Mouse (Mus musculus): ENCODE results near the gene Rbm5.

The Rbm5 gene

GRCm38 (mm10) chr9:107734567-107734971 lies 36.2 kb downstream of the Rbm5 start:
- no peak for DNase-seq (ENCODE audit: low read depth, low spot score)

- no peak for DNase-seq (ENCODE audit: low read depth, low spot score)
Measured at GRCm38 (mm10) chr9:107729709-107730108, 41.1 kb downstream of the Rbm5 start.

- DNase-seq (ENCODE audit: low read depth, low spot score) = no peak
Measured at GRCm38 (mm10) chr9:107728919-107729670, 41.7 kb downstream of the Rbm5 start.

GRCm38 (mm10) chr9:107727041-107727440 lies 43.8 kb downstream of the Rbm5 start:
- no peak for DNase-seq (ENCODE audit: low read depth, low spot score)

- no peak for DNase-seq (ENCODE audit: low read depth, low spot score)
Measured at GRCm38 (mm10) chr9:107724796-107725195, 46.0 kb downstream of the Rbm5 start.

GRCm38 (mm10) chr9:107723794-107724531 lies 46.8 kb downstream of the Rbm5 start:
- DNase-seq (ENCODE audit: low read depth, low spot score) = peak; percentile 52

- DNase-seq (ENCODE audit: low read depth, low spot score) = no peak
Measured at GRCm38 (mm10) chr9:107723292-107723691, 47.5 kb downstream of the Rbm5 start.

- DNase-seq (ENCODE audit: low read depth, low spot score) = no peak
Measured at GRCm38 (mm10) chr9:107718781-107719540, 51.8 kb downstream of the Rbm5 start.

- DNase-seq (ENCODE audit: low read depth, low spot score) = no peak
Measured at GRCm38 (mm10) chr9:107716951-107717350, 53.8 kb downstream of the Rbm5 start.

- no peak for DNase-seq (ENCODE audit: low read depth, low spot score)
Measured at GRCm38 (mm10) chr9:107715632-107716031, 55.2 kb downstream of the Rbm5 start.

GRCm38 (mm10) chr9:107714221-107714952 lies 56.4 kb downstream of the Rbm5 start:
- DNase-seq (ENCODE audit: low read depth, low spot score) = peak; percentile 68

- peak; percentile 90 for DNase-seq (ENCODE audit: low read depth, low spot score)
Measured at GRCm38 (mm10) chr9:107709697-107710483, 60.9 kb downstream of the Rbm5 start, which contains the start of gene Sema3f. Gene Sema3f (minus strand): TSS chr9:107710475.

- peak; percentile 65 for DNase-seq (ENCODE audit: low read depth, low spot score)
Measured at GRCm38 (mm10) chr9:107709096-107709696, 61.6 kb downstream of the Rbm5 start.

- DNase-seq (ENCODE audit: low read depth, low spot score) = no peak
Measured at GRCm38 (mm10) chr9:107708439-107709095, 62.2 kb downstream of the Rbm5 start.

GRCm38 (mm10) chr9:107707701-107708438 lies 62.9 kb downstream of the Rbm5 start:
- no peak for DNase-seq (ENCODE audit: low read depth, low spot score)

- DNase-seq (ENCODE audit: low read depth, low spot score) = no peak
Measured at GRCm38 (mm10) chr9:107706781-107707211, 64.0 kb downstream of the Rbm5 start.

GRCm38 (mm10) chr9:107703337-107704122 lies 67.3 kb downstream of the Rbm5 start:
- DNase-seq (ENCODE audit: low read depth, low spot score) = no peak

GRCm38 (mm10) chr9:107702606-107703185 lies 68.1 kb downstream of the Rbm5 start:
- DNase-seq (ENCODE audit: low read depth, low spot score) = no peak

Measured in ZHBTc4 (cell line).